Mouse (Mus musculus) Muller cell, postnatal 12 days (primary cell): ENCODE results near the gene Col20a1.

ENCODE experiments used
- DNase-seq: peaks from one replicate; pipeline ENCODE4 v3.0.0-alpha.2; 2015; ENCODE audit errors: inconsistent ontology term

Col20a1 gene

DNA sequence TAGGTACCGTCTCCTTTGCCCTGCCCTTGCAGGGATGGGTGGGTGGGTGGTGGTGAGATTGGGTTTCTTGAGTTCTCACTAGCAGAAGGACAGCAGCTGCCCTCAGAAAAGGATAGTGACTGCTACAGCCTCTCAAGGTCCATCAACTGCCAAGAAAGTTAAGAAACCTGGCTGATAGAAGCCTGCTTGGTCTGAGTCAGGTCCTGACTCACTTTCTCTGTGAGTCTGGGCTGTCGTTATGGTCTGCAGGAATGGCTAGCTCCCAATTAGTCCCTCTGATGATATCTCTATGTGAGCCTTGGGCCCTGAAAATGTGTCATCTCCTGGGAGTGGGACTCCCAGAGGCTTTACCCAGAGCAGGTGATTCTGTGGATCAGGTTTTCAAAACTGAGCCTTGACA lies 8.0 kb downstream of the Col20a1 start:
- DNase-seq: peak; percentile 17

DNA sequence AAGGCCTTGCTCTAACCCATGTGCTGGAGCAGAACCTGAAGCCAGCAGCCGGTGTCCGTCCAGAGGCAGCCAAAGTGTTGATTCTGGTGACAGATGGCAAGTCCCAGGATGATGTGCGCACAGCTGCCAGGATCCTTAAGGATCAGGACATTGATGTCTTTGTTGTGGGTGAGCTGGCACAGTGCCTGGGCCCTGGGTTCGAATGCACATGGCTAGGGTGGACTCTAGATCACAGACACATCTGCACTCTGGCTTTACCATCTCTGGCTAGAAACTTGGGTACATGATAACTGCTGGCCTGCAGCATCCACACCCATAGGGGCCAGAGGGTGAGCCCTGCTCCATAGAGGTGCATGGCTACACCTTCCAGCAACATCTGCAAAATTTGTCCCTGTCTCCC lies 9.1 kb downstream of the Col20a1 start:
- no peak for DNase-seq

DNA sequence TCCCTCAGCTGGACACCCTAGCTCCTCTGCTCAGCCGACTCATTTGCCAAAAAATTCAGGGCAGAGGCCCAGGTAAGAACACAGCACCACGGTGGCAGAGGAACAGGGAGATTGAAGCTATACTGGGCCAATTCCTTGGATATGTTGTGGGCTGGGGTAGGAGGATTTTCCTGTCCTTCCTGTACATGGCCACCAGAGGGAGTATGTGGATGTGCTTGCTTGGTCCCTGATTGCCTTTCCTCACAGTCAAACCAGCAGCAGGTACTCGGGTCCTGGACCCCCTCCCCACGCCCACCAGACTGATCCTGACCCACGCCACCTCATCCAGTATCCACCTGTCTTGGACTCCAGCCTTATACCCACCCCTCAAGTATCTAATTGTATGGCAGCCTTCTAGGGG lies 10.1 kb downstream of the Col20a1 start:
- DNase-seq: peak; percentile 25

DNA sequence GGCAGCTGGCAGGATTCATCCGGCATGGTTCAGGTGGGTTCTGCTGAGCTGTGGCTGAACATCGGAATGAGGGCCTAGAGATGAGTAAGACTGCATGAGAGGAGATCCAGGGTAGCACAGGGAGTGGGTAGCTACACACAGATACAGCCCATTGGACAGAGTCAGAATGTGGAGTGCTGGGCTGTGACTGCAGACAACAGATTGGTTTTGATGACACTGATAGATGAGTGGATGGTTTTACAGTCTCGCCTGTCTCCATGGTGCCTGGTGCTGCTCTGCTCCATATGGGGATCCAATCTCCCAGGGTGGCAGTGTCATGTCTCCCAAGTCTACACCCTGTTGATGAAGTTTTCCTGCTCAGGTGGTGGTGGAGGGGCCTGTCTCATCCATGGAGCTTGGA lies 10.6 kb downstream of the Col20a1 start:
- no peak for DNase-seq

DNA sequence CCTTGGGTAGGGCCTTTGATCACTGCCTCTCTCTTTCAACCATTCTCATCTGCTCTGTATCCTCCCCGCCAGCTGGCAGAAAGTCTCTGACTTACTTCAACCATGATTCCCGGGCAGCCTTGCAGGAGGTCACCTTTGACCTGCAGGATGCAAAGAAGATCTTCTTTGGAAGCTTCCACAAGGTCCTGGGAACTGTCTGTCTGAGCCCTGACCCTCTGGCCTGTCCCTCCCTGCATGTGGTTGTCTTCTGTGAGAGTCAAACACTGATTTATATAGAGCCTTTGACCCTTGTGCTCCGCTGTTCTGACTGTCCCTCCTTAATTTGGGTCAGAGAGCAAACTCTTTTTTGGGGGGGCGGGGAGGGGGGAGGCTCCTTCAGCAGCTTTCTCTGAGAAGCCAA lies 20.7 kb downstream of the Col20a1 start:
- DNase-seq: no peak

DNA sequence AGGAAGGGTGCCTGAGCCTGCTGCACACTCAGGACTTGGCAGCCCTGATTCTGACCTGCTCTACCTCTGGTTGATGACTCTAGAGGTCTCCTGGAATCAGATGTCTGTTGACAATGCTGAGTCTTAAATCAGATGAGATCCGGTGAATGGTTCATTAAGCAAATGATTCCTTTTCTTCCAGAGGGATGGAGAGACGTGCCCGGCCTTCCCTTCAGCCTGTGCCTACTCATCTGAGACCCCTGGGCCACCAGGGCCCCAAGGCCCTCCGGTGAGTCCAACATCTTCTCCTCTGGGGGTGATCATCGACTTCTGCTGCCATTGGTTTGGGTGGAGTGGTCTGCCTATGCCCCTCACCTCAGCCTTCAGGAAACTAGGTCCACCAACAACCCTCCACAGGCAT lies 22.0 kb downstream of the Col20a1 start:
- no peak for DNase-seq

DNA sequence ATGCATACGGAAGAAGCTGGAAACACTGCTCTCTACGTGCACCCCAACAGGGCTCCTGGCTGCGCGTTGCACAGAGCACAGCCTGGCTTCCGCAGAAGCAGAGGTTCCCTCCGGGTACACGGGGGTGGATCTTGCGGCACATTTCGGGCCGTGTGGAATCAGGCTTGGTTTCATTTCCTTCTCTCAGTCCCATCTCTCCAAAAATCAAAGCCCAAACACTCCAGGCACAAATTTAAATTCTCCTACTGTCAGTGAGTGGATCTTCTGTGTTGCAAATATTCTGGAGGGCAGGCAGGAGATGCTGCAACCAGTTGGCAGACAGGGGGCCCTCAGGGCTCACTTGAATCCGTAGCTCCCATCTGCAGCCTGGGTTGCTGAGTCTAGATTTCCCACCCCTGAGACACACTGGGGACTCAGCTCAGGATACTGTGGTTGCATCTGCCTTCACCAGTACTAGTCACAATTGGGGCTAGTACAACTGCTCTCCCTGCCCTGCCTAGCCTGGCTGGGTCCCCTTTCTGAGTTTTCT lies 45.1 kb downstream of the Col20a1 start:
- no peak for DNase-seq

DNA sequence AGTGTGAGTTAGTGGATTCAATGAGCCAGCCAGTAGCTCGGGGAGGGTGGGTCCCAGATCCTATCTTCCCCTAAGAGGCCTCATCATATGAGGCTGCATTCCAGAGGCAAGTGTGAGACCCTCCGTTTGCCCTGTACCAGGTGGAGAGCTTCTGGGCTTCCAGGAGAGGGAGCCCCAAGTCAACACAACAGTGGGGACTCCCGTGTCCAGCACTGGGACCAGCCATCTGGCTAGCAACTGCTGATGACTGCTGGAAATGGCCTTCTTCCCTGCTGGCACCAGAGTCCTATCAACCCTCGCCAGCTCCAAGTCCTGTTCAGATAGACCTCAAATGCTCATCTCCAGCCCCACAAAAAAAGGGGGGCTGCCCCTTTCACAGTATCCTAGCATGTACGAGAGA lies 46.1 kb downstream of the Col20a1 start:
- peak; percentile 54 for DNase-seq

DNA sequence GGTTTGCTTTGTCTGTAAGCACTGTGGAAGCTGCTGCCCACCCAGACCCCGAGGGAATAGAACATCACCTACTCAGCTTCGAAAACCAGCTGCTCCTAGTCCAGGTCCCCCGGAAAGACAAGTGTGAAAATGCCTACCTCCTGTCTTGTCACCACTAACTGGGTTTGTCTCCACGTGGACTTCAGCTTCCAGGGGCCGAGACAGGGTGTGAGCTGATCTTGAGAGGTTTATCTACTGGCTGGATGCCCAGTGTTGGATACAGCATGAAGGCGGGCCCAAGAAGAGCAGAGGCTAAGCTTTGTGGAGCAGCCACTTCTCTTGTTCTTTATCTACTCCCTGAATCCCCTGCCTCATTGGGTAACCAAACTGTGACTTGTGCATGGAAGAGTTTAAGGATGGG lies 47.0 kb downstream of the Col20a1 start:
- no peak for DNase-seq

DNA sequence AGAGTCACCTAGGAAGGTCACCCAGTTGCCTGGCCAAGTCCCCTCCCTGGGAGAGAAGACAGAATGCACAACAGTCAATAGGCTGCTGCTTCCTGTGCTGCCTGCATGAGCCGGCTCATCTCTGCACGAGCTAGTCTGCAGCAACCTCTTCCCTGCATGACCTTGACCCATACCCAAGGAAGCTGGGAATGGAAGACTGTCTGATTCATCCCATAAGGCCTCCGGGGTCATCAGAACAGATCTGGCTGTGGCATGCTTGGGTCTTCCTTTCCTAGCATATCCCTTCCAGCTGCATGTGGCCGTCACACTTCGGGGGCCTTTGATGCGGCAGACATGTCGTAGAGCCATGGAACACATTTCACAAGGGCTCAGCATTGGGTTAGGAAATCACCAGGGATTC lies 48.9 kb downstream of the Col20a1 start:
- DNase-seq: no peak

DNA sequence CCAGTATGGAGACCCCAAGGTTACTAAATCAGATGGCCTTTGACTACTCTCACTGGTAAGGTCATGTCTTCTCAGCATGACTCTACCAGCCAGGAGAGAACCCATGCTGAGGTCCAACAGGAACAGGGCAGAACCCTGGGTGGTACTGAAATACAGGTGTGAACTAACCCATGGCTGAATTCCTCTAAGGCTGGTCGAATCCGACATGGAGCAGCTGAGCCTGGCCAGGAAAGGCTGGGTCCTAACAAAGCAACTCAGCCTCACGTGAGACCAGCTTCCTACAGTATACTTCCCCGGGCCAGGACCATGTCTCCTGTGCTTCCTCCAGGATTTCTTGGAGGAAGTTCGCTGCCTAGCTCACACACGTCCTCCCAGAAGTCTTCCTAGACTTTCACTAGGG lies 50.2 kb downstream of the Col20a1 start:
- DNase-seq: no peak

DNA sequence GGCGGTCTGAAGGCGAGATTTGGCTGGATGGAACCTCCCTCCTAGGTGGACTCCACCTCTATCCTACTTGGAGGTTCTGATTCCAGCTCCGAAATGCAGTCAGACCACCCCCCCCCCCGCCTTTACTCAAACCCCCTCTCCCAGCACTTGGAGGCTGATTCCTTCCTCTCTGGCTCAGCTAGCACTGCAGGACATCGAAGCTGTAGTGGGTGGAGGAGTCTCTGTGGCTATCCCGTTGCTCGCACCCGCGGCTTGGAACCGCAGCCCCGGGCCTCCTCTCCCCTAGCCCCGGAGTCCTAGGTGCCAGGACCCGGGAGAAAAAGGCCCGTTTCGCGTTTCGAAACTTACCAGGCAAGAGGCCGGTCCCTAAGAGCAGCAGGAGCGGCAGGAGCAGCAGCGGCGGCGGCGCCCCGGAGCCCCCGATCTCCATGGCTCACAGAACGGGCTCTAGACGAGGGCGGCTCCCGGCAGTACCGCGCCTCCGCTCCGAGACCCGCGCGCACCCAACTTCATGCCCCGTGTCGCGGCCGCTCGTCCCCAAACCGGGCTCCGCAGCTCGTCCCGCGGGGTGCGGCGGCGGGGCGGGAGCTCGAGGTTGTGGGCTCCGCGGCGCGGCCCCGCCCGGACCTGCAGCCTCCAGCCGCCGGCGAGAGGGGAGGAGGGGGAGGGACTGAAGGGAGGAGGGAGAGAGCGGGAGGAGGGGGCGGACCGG lies 52.5 kb downstream of the Col20a1 start:
- peak; percentile 48 for DNase-seq

DNA sequence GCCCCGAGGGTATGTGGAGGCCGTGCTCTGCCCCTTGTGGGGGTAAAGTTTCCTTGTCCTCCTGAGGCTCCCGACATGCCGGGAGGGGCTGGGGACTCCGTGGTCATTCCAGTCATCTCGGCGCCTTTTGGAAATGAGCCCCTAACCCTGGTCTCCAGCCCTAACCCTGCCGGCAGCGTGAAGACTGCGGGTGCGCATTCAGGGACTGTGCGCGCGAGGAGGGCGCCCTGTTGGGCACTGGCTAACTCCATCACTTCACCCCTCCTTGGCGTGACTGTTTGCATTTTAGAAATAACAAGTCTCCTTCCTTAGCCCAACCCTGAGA lies 53.0 kb downstream of the Col20a1 start:
- DNase-seq: no peak

DNA sequence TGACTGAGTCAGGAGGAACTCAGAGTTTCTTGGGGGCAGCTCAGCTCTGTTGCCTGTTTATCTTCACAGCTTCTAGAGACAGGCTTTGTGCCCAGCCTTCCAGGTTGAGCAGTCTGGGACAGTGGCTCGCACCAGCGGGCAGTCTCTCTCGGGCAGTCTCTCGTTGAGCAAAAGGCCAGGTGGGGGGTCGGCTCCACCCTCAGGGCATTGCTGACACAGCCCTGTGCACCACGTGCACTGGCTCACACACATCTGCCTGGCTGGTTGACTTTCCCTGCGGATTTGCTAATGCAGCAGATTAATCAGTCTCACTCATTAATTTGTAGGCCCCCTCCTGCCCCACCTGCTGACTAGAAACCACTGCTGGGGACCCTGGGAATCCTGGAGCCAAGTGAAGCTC lies 55.6 kb downstream of the Col20a1 start:
- DNase-seq: no peak

DNA sequence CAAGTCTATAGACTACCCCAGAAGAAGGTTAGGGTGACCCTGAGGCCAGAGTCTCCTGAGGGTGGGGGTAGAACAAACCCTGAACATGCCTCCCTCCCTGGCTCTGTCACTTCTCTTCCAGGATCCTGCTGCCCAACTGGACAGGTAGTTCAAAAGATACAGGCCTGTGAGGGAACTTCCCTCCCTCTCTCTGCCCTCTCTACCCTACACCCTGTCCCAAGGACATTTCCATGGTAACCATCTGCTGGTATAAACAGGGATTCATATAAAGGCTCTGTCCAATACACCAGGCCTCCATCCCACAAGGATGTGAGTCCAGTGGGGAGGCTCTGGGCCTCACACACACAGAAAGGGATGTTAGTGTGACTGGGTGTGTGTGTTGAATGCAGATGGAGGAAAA lies 56.0 kb downstream of the Col20a1 start:
- no peak for DNase-seq

DNA sequence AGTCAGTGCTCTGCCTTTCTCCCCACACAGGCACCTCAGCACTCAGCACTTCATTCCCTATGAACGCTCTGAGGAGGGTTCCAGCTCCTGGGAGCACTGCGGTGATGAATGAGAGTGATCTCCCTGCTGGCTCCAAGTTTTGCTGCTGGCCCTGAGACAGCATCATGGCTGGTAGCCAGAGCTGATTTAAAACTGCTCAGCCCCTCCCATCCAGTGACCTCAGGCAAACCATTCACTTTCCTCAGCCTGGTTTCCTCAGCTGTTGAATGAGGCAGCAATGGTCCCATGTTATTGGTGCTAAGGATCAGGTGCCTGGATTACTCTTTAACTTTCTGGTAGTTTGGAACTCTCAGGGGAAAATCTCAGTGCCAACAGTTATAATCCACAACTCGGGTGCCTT lies 57.1 kb downstream of the Col20a1 start, which contains the start of gene Chrna4:
TSS of gene Chrna4 (minus strand) at position 110 of the 400 bp plus-strand sequence.
- DNase-seq: peak; percentile 65

DNA sequence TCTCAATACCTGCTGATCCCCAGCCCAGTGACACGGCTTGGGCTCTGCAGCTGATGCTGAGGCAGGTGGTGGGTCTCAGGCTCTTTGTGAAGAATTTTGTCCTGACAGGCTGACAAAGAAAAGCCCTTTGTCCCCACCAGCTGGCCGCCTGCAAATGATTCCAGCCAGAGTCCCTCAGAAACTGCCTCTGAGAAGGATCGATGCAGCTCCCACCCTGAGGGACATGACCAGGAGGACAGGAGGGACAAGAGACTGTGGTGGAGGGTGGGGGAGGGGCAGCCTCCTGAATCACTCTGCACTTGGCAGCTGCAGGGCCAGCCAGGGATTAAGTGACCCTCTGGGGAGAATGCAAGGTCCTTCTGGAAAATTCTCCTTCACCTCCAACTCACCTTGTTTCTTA lies 57.7 kb downstream of the Col20a1 start:
- DNase-seq: peak; percentile 52

DNA sequence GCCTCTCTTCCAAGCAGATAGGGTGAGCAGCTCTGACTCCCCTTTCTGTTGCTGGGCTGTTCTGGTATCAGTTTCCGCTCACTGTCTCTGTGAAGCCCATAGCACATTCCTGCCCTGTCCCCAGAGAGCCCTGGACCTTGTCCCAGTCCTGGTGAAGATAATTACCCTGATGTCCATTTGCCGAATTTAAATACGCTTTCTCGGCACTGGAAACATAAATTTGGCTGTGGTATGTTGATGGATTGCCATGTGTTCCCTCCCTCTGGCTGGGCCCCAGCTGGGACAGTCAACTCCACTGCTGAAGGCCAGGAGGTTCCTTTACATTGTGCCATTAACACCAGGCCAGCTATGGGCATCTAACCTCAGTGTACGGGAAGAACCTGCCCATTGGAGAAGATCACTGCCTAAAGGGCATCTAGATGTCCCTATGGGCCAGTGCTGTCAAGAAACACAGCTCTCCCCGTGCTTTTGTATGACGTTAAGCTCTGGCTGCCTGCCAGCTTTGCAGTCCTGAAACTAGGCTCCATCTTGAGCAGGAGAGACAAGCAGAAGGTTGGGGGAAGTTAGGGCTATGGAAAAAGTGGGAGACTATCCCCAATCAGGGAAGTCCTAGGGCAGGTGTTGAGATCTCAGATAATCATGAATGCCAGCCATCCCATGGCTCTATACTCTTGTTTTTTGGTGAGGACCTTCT lies 62.1 kb downstream of the Col20a1 start:
- peak; percentile 38 for DNase-seq

DNA sequence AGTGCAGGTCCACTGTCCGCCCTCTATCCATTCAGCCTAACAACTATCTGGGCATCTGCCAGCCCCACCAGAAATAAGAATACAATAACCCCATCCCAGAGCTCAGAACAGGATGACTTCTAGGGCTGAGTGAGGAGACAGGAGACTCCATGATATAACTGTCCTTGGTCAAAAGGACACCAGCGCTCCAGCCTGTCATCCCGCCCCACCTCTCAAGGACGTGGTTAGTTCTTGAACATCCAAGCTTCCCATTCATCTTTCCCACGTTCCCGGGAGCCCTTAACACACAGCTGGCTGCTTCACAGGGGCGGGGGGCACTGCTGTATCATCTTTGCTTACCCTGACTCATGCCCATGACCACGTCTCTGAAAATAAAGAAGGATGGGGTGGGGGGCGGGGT lies 62.7 kb downstream of the Col20a1 start:
- no peak for DNase-seq

DNA sequence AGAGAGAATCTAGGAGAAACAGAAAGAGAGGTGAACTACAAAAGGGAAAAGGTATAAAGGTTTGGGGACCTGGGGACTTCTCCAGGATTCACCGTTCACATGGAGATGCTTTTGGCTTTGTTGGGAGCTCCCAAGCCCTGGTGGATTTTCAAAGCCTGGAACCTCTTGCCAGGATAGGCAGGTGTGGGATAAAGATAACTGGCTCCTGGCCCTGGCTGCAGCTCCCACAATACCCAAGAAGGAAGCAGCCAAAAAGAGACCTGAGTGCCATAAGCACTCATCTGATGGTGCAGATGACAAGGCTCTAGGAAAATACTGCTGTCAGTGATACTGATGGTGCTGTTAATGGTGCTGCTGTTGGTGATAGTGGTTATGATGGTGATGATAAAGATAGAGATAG lies 65.8 kb downstream of the Col20a1 start:
- DNase-seq: no peak

DNA sequence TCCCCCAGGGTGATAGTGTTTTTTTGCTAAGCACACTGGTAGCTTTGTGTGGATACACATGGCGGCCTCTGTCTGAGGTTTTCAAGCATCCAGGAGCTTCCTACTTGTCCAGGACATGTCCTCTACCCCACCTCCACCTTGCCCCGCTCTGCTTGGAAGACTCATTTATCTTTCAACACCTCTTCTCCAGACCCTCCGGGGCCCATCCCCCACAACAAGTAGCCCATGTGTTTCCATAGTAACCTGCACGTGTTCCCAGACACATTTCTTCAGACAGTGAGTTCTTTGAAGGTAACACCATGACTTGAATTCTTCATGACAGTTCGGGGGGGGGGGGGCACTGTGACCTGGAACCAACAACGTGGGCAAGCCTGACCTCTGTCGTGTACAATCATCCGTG lies 71.0 kb downstream of the Col20a1 start:
- no peak for DNase-seq

DNA sequence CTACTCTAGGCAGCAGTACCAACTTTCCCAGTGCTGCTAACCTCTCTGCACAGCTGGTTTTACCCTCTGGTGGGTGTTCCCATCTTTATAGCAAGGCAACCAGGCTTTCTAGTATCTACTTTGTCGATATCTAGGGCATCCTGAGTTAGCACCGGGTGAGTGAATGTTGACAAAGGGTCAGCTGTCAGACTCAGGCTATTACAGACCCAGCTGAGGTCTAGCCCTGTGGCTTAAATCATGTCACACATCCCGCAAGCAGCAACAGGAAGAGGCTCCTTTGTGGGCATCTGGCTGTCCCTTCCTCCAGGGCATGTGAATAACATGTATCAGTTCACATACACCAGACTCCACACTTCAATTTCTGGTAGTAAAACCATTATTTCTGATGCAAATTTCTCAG lies 71.9 kb downstream of the Col20a1 start:
- no peak for DNase-seq

DNA sequence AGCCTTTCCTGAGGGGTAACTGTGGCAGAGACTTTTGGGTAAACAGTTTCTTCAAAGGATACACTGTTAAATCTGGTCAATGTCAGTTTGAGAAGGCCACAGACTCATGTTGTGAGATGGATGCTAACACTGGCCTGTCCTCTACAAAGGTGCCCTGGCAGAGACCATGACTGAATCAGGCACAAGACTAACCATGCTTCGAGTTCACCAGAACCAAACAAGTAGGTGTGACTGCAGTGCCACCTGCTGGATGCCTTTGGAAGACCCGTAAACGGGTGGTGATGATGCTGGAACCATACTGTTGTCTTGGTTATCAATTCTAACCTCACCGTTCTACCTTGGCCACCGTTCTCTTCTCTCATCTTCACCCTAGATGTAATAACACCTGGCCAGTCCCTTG lies 73.8 kb downstream of the Col20a1 start:
- DNase-seq: peak; percentile 51

DNA sequence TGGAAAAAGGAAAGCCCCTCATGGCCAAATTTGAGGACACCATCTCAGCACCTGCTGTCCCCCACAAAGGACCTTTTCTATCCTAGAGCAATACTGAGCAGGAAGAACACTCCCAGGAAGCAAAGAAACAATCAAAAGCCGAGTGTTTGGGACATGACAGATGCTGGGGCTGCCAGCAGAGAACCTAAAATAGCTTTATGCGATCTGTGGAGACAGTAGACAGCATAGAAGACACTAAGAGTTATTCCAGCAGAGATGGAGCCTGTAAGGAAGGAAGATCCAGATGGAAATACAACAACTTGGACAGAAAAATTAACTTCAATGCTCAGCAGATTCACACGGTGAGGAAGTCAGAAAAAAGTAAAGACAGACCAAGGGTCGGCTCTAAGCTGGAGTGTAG lies 79.5 kb downstream of the Col20a1 start:
- DNase-seq: no peak
